Mouse (Mus musculus): Measurements from ENCODE around the gene Asic2.
"Not testable (repeated sequence)": the region's sequence is repeated elsewhere in the genome, so short reads cannot be mapped to it uniquely, and the experiment has no call there.

DNA sequence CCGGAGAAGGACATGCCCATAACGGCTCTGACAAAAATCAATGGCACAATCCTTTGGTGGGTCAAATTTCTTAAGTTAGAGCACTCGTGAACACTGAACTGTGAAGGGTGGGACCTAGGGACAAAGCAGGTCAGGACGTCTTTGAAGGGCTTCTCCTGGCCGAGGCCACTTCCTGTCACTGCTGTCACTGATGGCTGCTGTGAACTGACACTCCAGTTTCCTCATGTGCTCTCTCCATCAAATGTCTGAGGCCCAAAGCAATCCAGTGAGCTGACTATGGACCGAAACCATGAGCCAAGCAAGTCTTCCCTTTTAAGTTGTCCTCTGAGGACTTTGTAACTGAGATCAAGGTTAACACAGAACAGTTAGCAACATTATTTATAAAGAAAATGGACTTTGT, 617.8 kb downstream of the Asic2 start:
- TF ChIP-seq CTCF, EP300 (IDR thresholded peaks at IDR 0.05; ENCODE audit: low read depth): not testable (repeated sequence)
